Mouse (Mus musculus) neural tube, embryonic 10.5 days (tissue): ENCODE measurements around the gene Bmp7.

Experiments
- DNase-seq: peaks from one replicate; pipeline ENCODE4 v3.0.0-alpha.2; 2017; ENCODE audit warnings: low spot score; ENCODE audit errors: extremely low spot score

Gene Bmp7

DNA sequence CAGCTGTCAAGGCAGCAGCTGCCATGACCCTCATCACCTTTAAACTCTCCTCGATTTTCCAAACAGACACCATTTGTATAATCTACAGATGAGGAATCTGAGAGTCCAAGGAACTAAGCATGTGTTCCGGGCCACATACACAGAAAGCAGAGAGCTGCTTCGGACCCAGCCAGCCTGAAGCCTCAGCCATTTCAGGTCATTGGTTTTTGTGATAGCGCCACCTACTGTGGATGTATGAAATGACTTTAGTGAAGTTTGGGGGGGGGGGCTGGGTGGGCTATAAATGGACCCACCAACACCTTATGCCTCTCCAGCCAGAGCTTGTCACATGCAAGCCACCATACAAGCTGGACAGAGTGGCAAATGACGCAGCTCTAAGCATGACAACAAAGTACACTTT lies 8.9 kb upstream of the Bmp7 start:
- no peak for DNase-seq

DNA sequence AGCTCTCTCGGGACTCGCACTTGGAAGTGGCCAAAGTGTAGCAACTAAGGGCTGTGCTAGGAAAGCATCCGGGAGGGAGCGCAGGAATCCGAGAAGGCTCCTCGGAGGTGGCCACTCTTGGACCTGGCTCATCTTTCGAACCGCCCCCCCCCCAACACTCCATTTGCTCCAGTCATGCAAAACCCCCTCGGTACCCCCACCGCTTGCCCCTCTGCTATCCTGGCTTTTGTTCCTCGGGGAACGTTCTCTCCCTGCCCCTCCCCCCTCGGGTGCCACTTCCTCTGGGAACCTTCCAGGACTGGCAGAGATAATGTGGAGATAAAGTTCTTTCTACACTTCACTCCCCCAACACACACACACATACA lies 660 bp upstream of the Bmp7 start:
- DNase-seq = no peak

DNA sequence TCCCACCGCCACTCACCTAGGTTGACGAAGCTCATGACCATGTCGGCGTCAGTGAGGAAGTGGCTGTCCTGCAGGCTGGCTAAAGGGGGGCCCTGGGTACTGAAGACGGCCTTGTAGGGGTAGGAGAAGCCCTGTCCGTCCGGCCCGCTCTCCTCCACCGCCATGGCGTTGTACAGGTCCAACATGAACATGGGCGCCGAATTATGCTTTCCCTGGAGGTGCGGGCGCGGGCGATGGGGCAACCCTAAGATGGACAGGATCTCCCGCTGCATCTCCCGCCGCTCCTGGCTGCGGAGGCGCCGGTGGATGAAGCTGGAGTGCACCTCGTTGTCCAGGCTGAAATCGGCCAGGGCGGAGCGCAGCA lies 500 bp downstream of the Bmp7 start:
- no peak for DNase-seq

DNA sequence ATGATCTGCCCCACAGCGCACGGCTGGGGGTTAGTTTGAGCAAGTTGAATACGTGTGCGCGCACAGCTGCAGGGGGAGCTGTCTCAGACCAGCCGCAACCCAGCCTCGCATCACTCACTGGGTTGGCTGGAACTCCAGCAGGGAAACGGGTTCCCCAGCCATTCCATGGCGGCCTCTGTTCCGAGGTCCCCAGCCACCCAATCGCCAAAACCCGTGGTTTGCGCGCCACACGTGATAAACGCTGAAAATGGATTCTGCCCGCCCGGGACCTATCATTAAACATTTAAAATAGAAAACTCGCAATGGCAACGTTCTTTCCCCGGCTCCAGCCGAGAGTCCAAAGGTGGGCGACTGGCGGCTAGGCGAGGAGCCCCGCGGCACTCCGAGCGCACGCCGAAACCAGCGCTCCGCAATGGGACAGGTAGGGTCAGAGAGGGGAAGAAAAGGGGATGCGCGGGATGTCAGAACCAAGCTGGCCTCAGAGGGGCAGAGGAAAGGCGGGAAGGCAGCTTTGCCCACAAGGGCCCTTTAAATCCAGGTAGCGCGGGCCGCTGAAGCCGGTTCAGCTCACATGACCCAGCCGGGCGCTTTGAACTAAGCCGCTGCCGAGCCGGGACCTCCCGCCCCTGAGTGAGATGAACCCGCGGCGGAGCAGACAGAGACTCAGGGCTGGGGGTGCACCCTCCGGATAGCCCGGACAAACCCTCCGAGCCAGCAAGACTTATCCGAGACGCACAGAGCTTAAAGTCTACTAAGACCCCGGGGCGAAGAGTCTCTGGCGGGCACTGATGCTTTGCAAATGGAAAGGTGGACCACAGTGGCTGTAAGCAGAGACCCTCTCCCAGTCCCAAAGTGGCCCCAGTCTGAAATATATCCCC lies 1.1 kb downstream of the Bmp7 start:
- peak; percentile 75 for DNase-seq

- DNase-seq = no peak
Measured at GRCm38 (mm10) chr2:172937326-172938190, 2.6 kb downstream of the Bmp7 start.

GRCm38 (mm10) chr2:172936844-172937243 lies 3.3 kb downstream of the Bmp7 start:
- DNase-seq = no peak

GRCm38 (mm10) chr2:172935776-172936562 lies 4.2 kb downstream of the Bmp7 start:
- no peak for DNase-seq

DNA sequence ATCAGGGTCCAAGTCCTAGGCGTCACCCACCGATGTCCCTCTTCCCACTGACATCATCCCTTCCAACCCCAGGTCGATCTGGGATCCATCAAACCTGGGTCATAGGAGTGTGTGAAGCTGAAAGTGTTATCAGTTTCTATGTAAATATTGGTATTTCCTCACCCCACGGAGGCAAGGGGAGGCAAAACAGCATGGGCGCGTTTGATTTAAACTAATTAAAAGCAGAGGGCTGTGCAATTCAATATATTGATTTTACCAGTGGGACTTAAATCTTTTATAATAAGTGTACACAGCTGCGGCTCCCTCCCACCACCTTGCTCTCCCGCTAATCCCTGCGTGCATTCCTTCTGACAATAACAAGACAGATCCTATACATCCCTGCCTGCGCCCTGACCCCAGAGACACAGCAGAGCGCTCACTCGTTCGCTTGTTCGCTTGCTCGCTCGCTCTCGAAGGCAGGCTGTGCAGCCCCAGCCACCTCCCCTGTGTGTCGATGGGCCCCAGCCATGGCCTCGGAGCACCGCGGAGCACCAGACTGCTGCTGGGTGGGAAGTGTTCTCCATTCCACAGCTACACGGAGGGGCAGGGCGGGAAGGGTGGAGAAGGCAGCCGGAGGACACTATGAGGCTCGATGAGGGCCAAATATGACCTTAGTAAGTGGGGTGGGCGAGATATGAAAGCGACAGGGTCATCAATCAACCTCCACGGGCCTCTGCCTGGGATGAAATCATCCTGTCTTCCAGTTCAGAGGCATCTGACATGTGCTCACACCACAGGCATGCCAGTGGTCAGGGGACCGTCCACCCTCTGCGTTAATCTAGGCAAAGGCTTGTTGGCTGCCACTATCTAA lies 5.0 kb downstream of the Bmp7 start:
- peak; percentile 75 for DNase-seq

DNA sequence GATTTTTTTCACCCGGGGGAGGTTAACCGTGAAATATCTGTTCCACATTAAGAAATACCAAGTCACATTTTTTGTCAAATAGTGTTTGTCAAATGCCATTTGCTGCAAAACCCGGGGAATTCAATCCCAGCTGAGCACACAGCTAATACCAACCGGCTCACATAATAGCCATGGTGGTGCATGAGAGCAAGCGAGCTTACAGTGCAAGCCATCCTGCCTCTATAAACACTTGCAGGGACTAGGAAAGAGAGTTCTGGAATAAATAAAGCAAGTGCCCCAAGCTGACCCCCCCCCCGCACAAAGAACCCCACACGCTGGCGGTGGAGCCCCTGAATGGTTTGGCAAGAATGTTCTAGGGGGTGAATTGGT lies 5.7 kb downstream of the Bmp7 start:
- no peak for DNase-seq

GRCm38 (mm10) chr2:172933631-172934419 lies 6.3 kb downstream of the Bmp7 start:
- DNase-seq = peak; percentile 64

DNA sequence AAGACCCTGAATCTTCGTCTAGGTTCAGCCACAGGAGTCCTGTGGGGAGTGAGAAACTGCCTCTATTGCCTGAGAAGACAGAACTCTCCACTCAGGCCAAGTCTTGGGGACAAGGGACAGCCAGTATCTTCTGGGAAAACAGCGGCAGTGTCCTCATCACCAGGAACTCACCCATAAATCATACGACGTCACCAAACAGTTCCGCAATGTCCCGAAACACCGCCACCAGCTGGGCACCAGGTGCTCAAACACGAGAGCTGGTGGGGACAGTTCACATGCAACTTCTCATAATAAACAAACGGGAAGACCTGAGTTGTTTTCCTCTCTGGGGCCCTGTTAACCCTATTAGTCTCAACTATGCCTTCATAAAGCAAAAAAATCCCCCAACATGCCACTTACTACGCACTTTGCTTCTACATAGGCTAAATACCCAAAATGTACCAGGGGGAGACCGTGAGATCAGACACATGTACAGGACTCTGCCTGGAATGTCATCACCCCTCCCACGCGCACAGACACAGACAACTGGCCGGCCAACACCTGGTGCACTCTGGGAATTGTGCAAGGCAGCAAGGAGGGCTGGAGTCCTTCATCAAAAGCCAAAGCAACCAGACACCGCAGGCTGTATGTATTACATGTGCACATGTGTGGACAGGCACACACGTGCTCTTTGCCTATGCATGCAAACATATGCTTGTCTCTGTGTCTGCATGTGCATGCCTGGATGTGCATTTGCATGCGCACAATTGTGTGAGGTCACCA lies 8.8 kb downstream of the Bmp7 start:
- DNase-seq = no peak

GRCm38 (mm10) chr2:172929905-172930436 lies 10.2 kb downstream of the Bmp7 start:
- DNase-seq = no peak

GRCm38 (mm10) chr2:172927643-172928042 lies 12.5 kb downstream of the Bmp7 start:
- DNase-seq = no peak

DNA sequence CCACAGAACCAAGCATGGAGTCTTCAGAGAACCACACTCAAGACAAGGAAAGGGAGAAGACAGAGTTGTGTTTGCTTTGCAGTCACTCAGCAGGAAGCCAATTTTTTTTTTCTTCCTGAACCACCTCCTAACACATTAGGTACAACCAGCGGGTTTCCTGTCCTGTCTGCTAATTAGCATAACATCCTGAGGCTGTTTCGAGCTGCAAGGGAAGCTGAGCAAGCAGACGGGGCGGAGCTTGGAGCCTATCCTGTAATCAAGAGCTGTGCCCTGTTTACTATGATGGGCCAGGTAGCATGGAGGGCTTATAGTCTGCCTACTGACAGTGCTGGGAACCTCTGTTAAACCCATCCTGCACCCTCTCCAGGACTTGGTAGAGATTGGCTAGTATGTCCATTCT lies 13.8 kb downstream of the Bmp7 start:
- DNase-seq = no peak

DNA sequence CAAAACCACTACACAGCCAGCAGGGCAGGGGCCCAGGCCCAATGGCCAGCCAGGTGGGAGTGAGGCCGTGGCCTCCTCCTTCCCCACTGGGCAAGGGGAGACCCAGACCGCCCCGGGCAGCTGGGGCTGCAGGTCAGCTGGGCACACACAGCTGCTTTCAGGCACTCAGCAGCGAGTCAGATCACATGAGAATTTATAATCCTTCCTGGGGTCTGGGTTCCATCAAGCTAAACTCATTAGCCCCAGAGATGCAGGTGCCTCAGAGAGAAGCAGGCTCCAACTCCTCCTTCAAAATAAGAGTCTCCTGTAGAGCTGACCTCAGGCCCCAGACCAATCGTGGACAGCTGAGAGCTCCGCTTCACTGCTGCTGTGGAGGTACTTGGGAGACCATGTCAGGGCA lies 15.2 kb downstream of the Bmp7 start:
- peak; percentile 45 for DNase-seq

- no peak for DNase-seq
Measured at GRCm38 (mm10) chr2:172923198-172923597, 16.9 kb downstream of the Bmp7 start.

- DNase-seq = no peak
Measured at GRCm38 (mm10) chr2:172922597-172922996, 17.5 kb downstream of the Bmp7 start.

DNA sequence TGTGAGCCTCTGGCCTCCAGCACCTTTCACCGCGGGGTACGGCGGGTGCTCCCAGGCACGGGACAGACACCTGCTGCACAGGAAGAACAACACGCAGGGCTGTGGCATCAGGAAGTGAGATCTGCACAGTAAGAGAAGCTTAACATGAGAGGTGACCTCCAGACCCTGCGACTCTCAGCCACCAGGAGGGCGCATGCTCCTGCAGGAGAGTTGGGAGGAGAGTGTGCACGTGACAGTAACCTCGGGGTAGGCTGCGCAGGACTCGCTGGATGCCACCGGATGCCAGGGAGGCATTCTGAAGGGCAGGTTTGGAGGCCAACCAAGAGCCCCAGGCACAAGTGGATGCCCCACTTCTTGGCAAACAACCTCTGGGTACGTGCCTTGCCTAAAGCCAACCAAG lies 26.1 kb downstream of the Bmp7 start:
- no peak for DNase-seq

GRCm38 (mm10) chr2:172911715-172912114 lies 28.4 kb downstream of the Bmp7 start:
- DNase-seq = no peak
